Mouse (Mus musculus) brown adipose tissue, adult 24 weeks (tissue): ENCODE results near the gene Tnpo1. TPM values are rescaled to one million over a fixed set of nuclear protein-coding genes. Genes with fewer than 3 reads are reported as not detected.

Experiments used
- H3K27ac ChIP-seq: fragments of 200-500 bp; replicated peaks from 2 replicates; pipeline ENCODE4 v1.5.1; 2012; ENCODE audit warnings: low read depth, mild to moderate bottlenecking, low read length
- H3K4me1 ChIP-seq: fragments of 200-500 bp; 2 replicates; pipeline ENCODE4 v1.6.1; 2012; ENCODE audit warnings: low read length, mixed read lengths; ENCODE audit not compliant: control insufficient read depth, insufficient read depth, insufficient read length
- H3K4me3 ChIP-seq: fragments of 200-500 bp; 2 replicates; pipeline ENCODE4 v1.5.1; 2012; ENCODE audit warnings: low read depth, mild to moderate bottlenecking, low read length, moderate library complexity; ENCODE audit not compliant: insufficient read depth
- polyA plus RNA-seq: library from polyadenylated mRNA; stranded (reverse); fragments of >200 nt; gene quantifications from 2 replicates; pipeline ENCODE4 v1.2.4, GENCODE M21; 2012; ENCODE audit not compliant: missing spikeins, insufficient read depth, insufficient read length

Gene Tnpo1
- polyA plus RNA-seq, 1 experiment, result 36.6 TPM

- Histone ChIP-seq H3K4me3 (no peak overlapping the region), H3K27ac (no peak overlapping the region), H3K4me1 (peaks cover 2% of the 10 kb centered on the region; the same call in 1 of the 2 replicates)
Measured at GRCm38 (mm10) chr13:98883774-98884173, 42.4 kb downstream of the Tnpo1 start.

GRCm38 (mm10) chr13:98881991-98882390 is 44.2 kb downstream of the Tnpo1 start:
- Histone ChIP-seq H3K27ac (0 out of 2 replicates have a peak overlapping the region, but pooled peaks have one; percentile 6), H3K4me3 (no peak overlapping the region), H3K4me1 (no peaks in the 10 kb centered on the region; the same call in 1 of the 2 replicates)

- H3K27ac ChIP-seq, result peak overlapping the region; percentile 38; the same call in 1 of the 2 replicates
- H3K4me3 ChIP-seq, result no peak overlapping the region
- no peaks in the 10 kb centered on the region; the same call in 1 of the 2 replicates for H3K4me1 ChIP-seq
Measured at GRCm38 (mm10) chr13:98880336-98880735, 45.8 kb downstream of the Tnpo1 start.

- no peak overlapping the region for H3K4me3 ChIP-seq
- H3K27ac ChIP-seq, result no peak overlapping the region
- H3K4me1 ChIP-seq, result no peaks in the 10 kb centered on the region; the same call in 1 of the 2 replicates
Measured at GRCm38 (mm10) chr13:98879422-98879821, 46.8 kb downstream of the Tnpo1 start.

- no peak overlapping the region for H3K27ac ChIP-seq
Measured at GRCm38 (mm10) chr13:98877165-98877564, 49.0 kb downstream of the Tnpo1 start.

GRCm38 (mm10) chr13:98874727-98875126 is 51.5 kb downstream of the Tnpo1 start:
- no peak overlapping the region for H3K27ac ChIP-seq
- no peak overlapping the region for H3K4me3 ChIP-seq
- no peaks in the 10 kb centered on the region; the same call in 1 of the 2 replicates for H3K4me1 ChIP-seq

More at GRCm38 (mm10) chr13:98877165-98877564, 49.0 kb downstream of the Tnpo1 start:
- H3K4me1 ChIP-seq, result no peaks in the 10 kb centered on the region; the same call in 1 of the 2 replicates
- H3K4me3 ChIP-seq, result no peak overlapping the region

GRCm38 (mm10) chr13:98872273-98872847 is 53.8 kb downstream of the Tnpo1 start:
- Histone ChIP-seq H3K27ac (no peak overlapping the region), H3K4me3 (no peak overlapping the region), H3K4me1 (no peaks in the 10 kb centered on the region)

- no peaks in the 10 kb centered on the region for H3K4me1 ChIP-seq
- no peak overlapping the region for H3K27ac ChIP-seq
- H3K4me3 ChIP-seq, result no peak overlapping the region
Measured at GRCm38 (mm10) chr13:98871263-98871662, 54.9 kb downstream of the Tnpo1 start.

GRCm38 (mm10) chr13:98868236-98868923 is 57.8 kb downstream of the Tnpo1 start:
- Histone ChIP-seq H3K4me3 (no peak overlapping the region), H3K4me1 (no peaks in the 10 kb centered on the region), H3K27ac (no peak overlapping the region)

- Histone ChIP-seq H3K4me3 (no peak overlapping the region), H3K27ac (no peak overlapping the region), H3K4me1 (no peaks in the 10 kb centered on the region)
Measured at GRCm38 (mm10) chr13:98867810-98868209, 58.4 kb downstream of the Tnpo1 start.

GRCm38 (mm10) chr13:98855291-98855690 is 70.9 kb downstream of the Tnpo1 start:
- Histone ChIP-seq H3K4me3 (no peak overlapping the region), H3K4me1 (no peaks in the 10 kb centered on the region), H3K27ac (no peak overlapping the region)

- Histone ChIP-seq H3K4me3 (no peak overlapping the region), H3K4me1 (no peaks in the 10 kb centered on the region), H3K27ac (no peak overlapping the region)
Measured at GRCm38 (mm10) chr13:98845794-98846193, 80.4 kb downstream of the Tnpo1 start.

GRCm38 (mm10) chr13:98836423-98837088 is 89.6 kb downstream of the Tnpo1 start:
- H3K4me1 ChIP-seq, result no peaks in the 10 kb centered on the region
- no peak overlapping the region for H3K27ac ChIP-seq
- no peak overlapping the region for H3K4me3 ChIP-seq

- H3K4me3 ChIP-seq, result no peak overlapping the region
- no peak overlapping the region for H3K27ac ChIP-seq
- no peaks in the 10 kb centered on the region for H3K4me1 ChIP-seq
Measured at GRCm38 (mm10) chr13:98835740-98836139, 90.4 kb downstream of the Tnpo1 start.

GRCm38 (mm10) chr13:98834723-98835122 is 91.5 kb downstream of the Tnpo1 start:
- H3K4me3 ChIP-seq, result no peak overlapping the region

More at GRCm38 (mm10) chr13:98834723-98835122, 91.5 kb downstream of the Tnpo1 start:
- Histone ChIP-seq H3K4me1 (no peaks in the 10 kb centered on the region), H3K27ac (no peak overlapping the region)
